25 mouse cellular contexts compared by ENCODE assay signal in the genomic region with DNA sequence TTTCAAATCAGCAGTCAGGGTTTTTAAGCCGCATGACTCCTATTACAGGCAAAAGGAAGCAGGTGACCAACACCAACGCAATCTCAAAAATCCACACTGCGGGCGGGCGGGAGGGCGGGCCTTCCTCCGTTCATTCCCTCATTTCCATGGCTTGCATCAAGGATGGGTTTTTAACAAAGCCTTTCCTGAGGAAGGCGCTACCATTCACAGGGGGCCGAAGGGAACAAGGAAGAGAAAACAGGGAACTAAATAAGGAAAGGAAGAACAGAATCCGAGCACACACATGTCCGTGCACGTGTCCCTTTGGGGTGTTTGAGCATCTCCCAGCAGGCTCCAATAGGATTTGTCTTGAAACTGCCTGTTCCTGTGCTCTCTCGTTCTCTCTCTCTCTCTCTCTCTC.
A peak's percentile ranks its signal among the peaks of the same experiment; 100 is the strongest.
DNase-seq lines count a peak whose midpoint lies in the region; ATAC-seq and TF ChIP-seq lines count a peak whose summit lies in the region.
"Had no signal": no experiment of that assay in that cellular context is flagged by ENCODE, and none has a peak within 500 bp of the region (broad histone marks: within the 10 kb centered on the region; RNA-seq: fewer than 3 reads in every experiment).

No protein-coding gene starts in this region.

- H3K4me2 ChIP-seq in forebrain, embryonic 12.5 days, result peak overlapping the region; percentile 25
- no peak overlapping the region for H3K4me2 ChIP-seq in forebrain, embryonic 11.5 days (ENCODE audit: low read depth, low read length, severe bottlenecking)
- 0 out of 2 replicates have a peak overlapping the region, but pooled peaks have one; percentile 17 for H3K4me2 ChIP-seq in hindbrain, embryonic 12.5 days (replicated peaks)
- H3K4me2 ChIP-seq in hindbrain, embryonic 16.5 days (ENCODE audit: low read length), result no peak overlapping the region
- H3K4me2 ChIP-seq in forebrain, postnatal 0 days (ENCODE audit: low read depth), result 0 out of 2 replicates have a peak overlapping the region, but pooled peaks have one; percentile 0
- H3K4me2 ChIP-seq: embryonic facial prominence, embryonic 13.5 days; hindbrain, embryonic 13.5 days had no signal

- no peaks in the 10 kb centered on the region for H3K4me1 ChIP-seq in forebrain, embryonic 12.5 days
- H3K4me1 ChIP-seq in forebrain, embryonic 11.5 days (replicated peaks; ENCODE audit: control insufficient read depth, insufficient read depth, low read length), result no peaks in the 10 kb centered on the region
- H3K4me1 ChIP-seq in hindbrain, embryonic 12.5 days, result no peaks in the 10 kb centered on the region
- no peaks in the 10 kb centered on the region for H3K4me1 ChIP-seq in hindbrain, embryonic 16.5 days (ENCODE audit: control insufficient read depth, insufficient read depth, low read depth, low read length)
- no peaks in the 10 kb centered on the region for H3K4me1 ChIP-seq in forebrain, postnatal 0 days (ENCODE audit: insufficient read depth)
- H3K4me1 ChIP-seq: embryonic facial prominence, embryonic 13.5 days; hindbrain, embryonic 13.5 days; limb, embryonic 10.5 days had no signal

- H3K27ac ChIP-seq in forebrain, embryonic 12.5 days, result no peak overlapping the region
- no peak overlapping the region for H3K27ac ChIP-seq in forebrain, embryonic 11.5 days (ENCODE audit: low read depth, low read length)
- H3K27ac ChIP-seq in hindbrain, embryonic 12.5 days, result no peak overlapping the region
- H3K27ac ChIP-seq in hindbrain, embryonic 16.5 days (ENCODE audit: low read depth, low read length), result no peak overlapping the region
- no peak overlapping the region for H3K27ac ChIP-seq in forebrain, postnatal 0 days (ENCODE audit: low read depth, low read length)
- H3K27ac ChIP-seq: embryonic facial prominence, embryonic 13.5 days; hindbrain, embryonic 13.5 days; layer of hippocampus, adult 2 months; limb, embryonic 10.5 days; macrophage had no signal

- H3K4me3 ChIP-seq in forebrain, embryonic 12.5 days (replicated peaks), result no peak overlapping the region
- no peak overlapping the region for H3K4me3 ChIP-seq in forebrain, embryonic 11.5 days (ENCODE audit: low read depth, low read length)
- H3K4me3 ChIP-seq in hindbrain, embryonic 12.5 days, result no peak overlapping the region
- H3K4me3 ChIP-seq in hindbrain, embryonic 16.5 days (ENCODE audit: low read length), result no peak overlapping the region
- H3K4me3 ChIP-seq in forebrain, postnatal 0 days (ENCODE audit: low read depth, low read length), result no peak overlapping the region
- H3K4me3 ChIP-seq: embryonic facial prominence, embryonic 13.5 days; erythroblast, embryonic 14.5 days; hindbrain, embryonic 13.5 days; layer of hippocampus, adult 2 months; limb, embryonic 10.5 days had no signal

- no peak for TF ChIP-seq CTCF in forebrain, postnatal 0 days (IDR thresholded peaks at IDR 0.05; ENCODE audit: low read depth)

- H3K27me3 ChIP-seq in forebrain, embryonic 12.5 days, result no peaks in the 10 kb centered on the region; the same call in 1 of the 2 replicates
- no peaks in the 10 kb centered on the region for H3K27me3 ChIP-seq in forebrain, embryonic 11.5 days (ENCODE audit: control insufficient read depth, insufficient read depth, low read length)
- H3K27me3 ChIP-seq in hindbrain, embryonic 12.5 days, result peaks cover 5% of the 10 kb centered on the region
- no peaks in the 10 kb centered on the region for H3K27me3 ChIP-seq in hindbrain, embryonic 16.5 days (replicated peaks; ENCODE audit: control insufficient read depth, insufficient read depth, low read length)
- no peaks in the 10 kb centered on the region for H3K27me3 ChIP-seq in forebrain, postnatal 0 days (ENCODE audit: insufficient read depth, low read length)
- H3K27me3 ChIP-seq: embryonic facial prominence, embryonic 13.5 days; hindbrain, embryonic 13.5 days had no signal

- H3K9ac ChIP-seq in forebrain, embryonic 12.5 days, result no peak overlapping the region
- no peak overlapping the region for H3K9ac ChIP-seq in forebrain, embryonic 11.5 days (ENCODE audit: low read length)
- no peak overlapping the region for H3K9ac ChIP-seq in hindbrain, embryonic 12.5 days
- no peak overlapping the region for H3K9ac ChIP-seq in hindbrain, embryonic 16.5 days (ENCODE audit: low read depth, low read length)
- no peak overlapping the region for H3K9ac ChIP-seq in forebrain, postnatal 0 days
- H3K9ac ChIP-seq: embryonic facial prominence, embryonic 13.5 days; hindbrain, embryonic 13.5 days; liver, postnatal 0 days had no signal

- no peaks in the 10 kb centered on the region for H3K9me3 ChIP-seq in forebrain, embryonic 12.5 days
- H3K9me3 ChIP-seq in forebrain, embryonic 11.5 days (ENCODE audit: control insufficient read depth, low read length), result no peaks in the 10 kb centered on the region
- no peaks in the 10 kb centered on the region for H3K9me3 ChIP-seq in hindbrain, embryonic 12.5 days (replicated peaks)
- H3K9me3 ChIP-seq in hindbrain, embryonic 16.5 days (ENCODE audit: control insufficient read depth, low read length), result no peaks in the 10 kb centered on the region
- H3K9me3 ChIP-seq in forebrain, postnatal 0 days (ENCODE audit: low read length), result no peaks in the 10 kb centered on the region
- H3K9me3 ChIP-seq: embryonic facial prominence, embryonic 13.5 days; hindbrain, embryonic 13.5 days; limb, embryonic 10.5 days had no signal

- no peak for DNase-seq in forebrain, embryonic 11.5 days (ENCODE audit: low spot score)
- DNase-seq in ZHBTc4 (ENCODE audit: low read depth, low spot score), result peak; percentile 40
- no peak for DNase-seq in forebrain, postnatal 0 days
- no peak for DNase-seq in urinary bladder, adult 2 months (ENCODE audit: low spot score)
- DNase-seq in ovary, postnatal 14 days (ENCODE audit: low spot score), result no peak
- DNase-seq: adrenal gland, adult 2 months; cerebellum, adult 8-10 months; cerebellum, postnatal 36 days; embryo, embryonic 11 days; kidney, adult 9 months; liver, postnatal 0 days; right cerebral cortex, adult 18-20 months; right cerebral cortex, postnatal 4 days; thymus, postnatal 36 days had no signal

- no peaks in the 10 kb centered on the region for H3K36me3 ChIP-seq in forebrain, embryonic 12.5 days (replicated peaks)
- no peaks in the 10 kb centered on the region for H3K36me3 ChIP-seq in forebrain, embryonic 11.5 days (ENCODE audit: control insufficient read depth, insufficient read depth, low read length)
- H3K36me3 ChIP-seq in hindbrain, embryonic 12.5 days, result no peaks in the 10 kb centered on the region
- H3K36me3 ChIP-seq in hindbrain, embryonic 16.5 days (ENCODE audit: control insufficient read depth, insufficient read depth, low read length), result no peaks in the 10 kb centered on the region
- no peaks in the 10 kb centered on the region for H3K36me3 ChIP-seq in forebrain, postnatal 0 days (ENCODE audit: insufficient read depth)
- H3K36me3 ChIP-seq: embryonic facial prominence, embryonic 13.5 days; hindbrain, embryonic 13.5 days; limb, embryonic 10.5 days had no signal

- WGBS in forebrain, embryonic 12.5 days, result 49% methylated on average over 13 of the region's 13 CpGs
- WGBS in forebrain, embryonic 11.5 days, result 49% methylated on average over 13 of the region's 13 CpGs
- WGBS in hindbrain, embryonic 12.5 days, result 56% methylated on average over 12 of the region's 13 CpGs
- WGBS in hindbrain, embryonic 16.5 days, result 46% methylated on average over 13 of the region's 13 CpGs
- 47% methylated on average over 13 of the region's 13 CpGs for WGBS in forebrain, postnatal 0 days

- ATAC-seq in forebrain, embryonic 12.5 days (ENCODE audit: low FRiP score), result no peak
- ATAC-seq in forebrain, embryonic 11.5 days (replicated peaks; ENCODE audit: low FRiP score), result no peak
- no peak for ATAC-seq in hindbrain, embryonic 12.5 days (ENCODE audit: low FRiP score)
- no peak for ATAC-seq in hindbrain, embryonic 16.5 days
- no peak for ATAC-seq in forebrain, postnatal 0 days
- ATAC-seq: intestine, embryonic 16.5 days; liver, postnatal 0 days; lung, postnatal 0 days had no signal

Comparison
In these comparisons a context has a peak if more than half of its experiments do, and no peak if none do; other contexts are left out.
1. H3K4me2 ChIP-seq: peak in forebrain, embryonic 12.5 days (single experiment), hindbrain, embryonic 12.5 days (single experiment) and forebrain, postnatal 0 days (single experiment); none in forebrain, embryonic 11.5 days (single experiment) and hindbrain, embryonic 16.5 days (single experiment).